Mouse (Mus musculus) MEL (cell line): ENCODE data around the gene Rnf181. TPM values are rescaled to one million over a fixed set of nuclear protein-coding genes. Genes with fewer than 3 reads are reported as not detected.
A peak's percentile ranks its signal among the peaks of the same experiment; 100 is the strongest.

Source experiments
- DNase-seq: peaks from one replicate; pipeline ENCODE4 v3.0.0; 2011; ENCODE audit warnings: low read depth, low spot score
- H3K27ac ChIP-seq: 2 replicates; pipeline ENCODE4 v1.5.1; 2012; ENCODE audit warnings: low read depth, mild to moderate bottlenecking, control low read depth, low read length, moderate library complexity; ENCODE audit not compliant: control insufficient read depth
- H3K27me3 ChIP-seq, 2 experiments: fragments of 150-350 bp in 1 of 2; sonication (generic) in 1 of 2; 2 replicates each; pipeline ENCODE4 v1.6.1; 2012; ENCODE audit warnings: low read length in 2 of 2, mild to moderate bottlenecking in 2 of 2, improper control_type of control experiment in 1 of 2, moderate library complexity in 1 of 2; ENCODE audit not compliant: insufficient read depth in 2 of 2, control insufficient read depth in 1 of 2
- H3K36me3 ChIP-seq, 2 experiments: 2 replicates each; pipeline ENCODE4 v1.6.1; 2012 to 2014; ENCODE audit warnings: low read length in 2 of 2, improper control_type of control experiment in 1 of 2, inconsistent platforms in 1 of 2, mild to moderate bottlenecking in 1 of 2; ENCODE audit not compliant: insufficient read depth in 2 of 2, control insufficient read depth in 1 of 2
- H3K4me1 ChIP-seq, 2 experiments: fragments of 150-350 bp in 1 of 2; sonication (generic) in 1 of 2; 2 replicates each; pipeline ENCODE4 v1.6.1; 2012; ENCODE audit warnings: low read length in 2 of 2, improper control_type of control experiment in 1 of 2, mild to moderate bottlenecking in 1 of 2; ENCODE audit not compliant: insufficient read depth in 2 of 2, control insufficient read depth in 1 of 2
- H3K4me3 ChIP-seq, 2 experiments: fragments of 150-350 bp in 1 of 2; sonication (generic) in 1 of 2; 2 replicates each; pipeline ENCODE4 v1.5.1; 2012; ENCODE audit warnings: low read depth in 2 of 2, low read length in 2 of 2, mild to moderate bottlenecking in 2 of 2, moderate library complexity in 2 of 2, control low read depth in 1 of 2, improper control_type of control experiment in 1 of 2; ENCODE audit not compliant: control insufficient read depth in 1 of 2, insufficient read depth in 1 of 2
- H3K79me2 ChIP-seq: 2 replicates; pipeline ENCODE4 v1.6.1; 2012; ENCODE audit warnings: mild to moderate bottlenecking, low read length, moderate library complexity; ENCODE audit not compliant: control insufficient read depth, poor library complexity, insufficient read depth
- H3K9ac ChIP-seq: 2 replicates; pipeline ENCODE4 v1.6.1; 2012; ENCODE audit warnings: low read depth, mild to moderate bottlenecking, control low read depth, low read length, moderate library complexity; ENCODE audit not compliant: control insufficient read depth, poor library complexity, severe bottlenecking
- H3K9me3 ChIP-seq: fragments of 150-350 bp; sonication (generic); replicated peaks from 2 replicates; pipeline ENCODE4 v1.6.1; 2012; ENCODE audit warnings: mild to moderate bottlenecking, low read length, improper control_type of control experiment, moderate library complexity; ENCODE audit not compliant: insufficient read depth
- CHD2 ChIP-seq: IDR thresholded peaks from 2 replicates; pipeline ENCODE4 v1.6.1; 2011; ENCODE audit warnings: low read length, improper control_type of control experiment
- CTCF ChIP-seq, 3 experiments: IDR thresholded peaks in 2 of 3; conservative IDR thresholded peaks in 1 of 3; 2 replicates each; pipeline ENCODE4 v1.5.1; 2011 to 2012; ENCODE audit warnings: low read length in 3 of 3, low read depth in 2 of 3, mild to moderate bottlenecking in 2 of 3, improper control_type of control experiment in 1 of 3, inconsistent platforms in 1 of 3, mixed read lengths in 1 of 3, moderate library complexity in 1 of 3; ENCODE audit not compliant: control insufficient read depth in 1 of 3, insufficient read depth in 1 of 3, poor library complexity in 1 of 3, severe bottlenecking in 1 of 3
- E2F4 ChIP-seq: IDR thresholded peaks from 2 replicates; pipeline ENCODE4 v1.6.1; 2011; ENCODE audit warnings: low read depth, low read length, improper control_type of control experiment, borderline replicate concordance
- ELF1 ChIP-seq: IDR thresholded peaks from 2 replicates; pipeline ENCODE4 v1.6.1; 2014; ENCODE audit warnings: low read depth, mild to moderate bottlenecking, inconsistent platforms, low read length, improper control_type of control experiment, moderate library complexity
- GABPA ChIP-seq: IDR thresholded peaks from 2 replicates; pipeline ENCODE4 v1.6.1; 2012; ENCODE audit warnings: low read depth, mild to moderate bottlenecking, inconsistent platforms, low read length, improper control_type of control experiment, moderate library complexity
- HCFC1 ChIP-seq: IDR thresholded peaks from 2 replicates; pipeline ENCODE4 v1.6.1; 2012; ENCODE audit warnings: low read depth, mild to moderate bottlenecking, inconsistent platforms, low read length, improper control_type of control experiment, moderate library complexity
- JUND ChIP-seq: IDR thresholded peaks from 2 replicates; pipeline ENCODE4 v1.6.1; 2011; ENCODE audit warnings: low read depth, mild to moderate bottlenecking, improper control_type of control experiment, low read length
- KAT2A ChIP-seq: conservative IDR thresholded peaks from 2 replicates; pipeline ENCODE4 v1.6.1; 2012; ENCODE audit warnings: low read depth, low read length, improper control_type of control experiment, inconsistent platforms
- MAFK ChIP-seq: IDR thresholded peaks from 2 replicates; pipeline ENCODE4 v1.6.1; 2011; ENCODE audit warnings: low read depth, mild to moderate bottlenecking, low read length, improper control_type of control experiment, borderline replicate concordance
- MAX ChIP-seq: IDR thresholded peaks from 2 replicates; pipeline ENCODE4 v1.6.1; 2011; ENCODE audit warnings: low read length, improper control_type of control experiment
- MAZ ChIP-seq: IDR thresholded peaks from 2 replicates; pipeline ENCODE4 v1.6.1; 2012; ENCODE audit warnings: low read depth, mild to moderate bottlenecking, inconsistent platforms, low read length, improper control_type of control experiment
- MEF2A ChIP-seq: IDR thresholded peaks from 2 replicates; pipeline ENCODE4 v1.6.1; 2014; ENCODE audit warnings: low read depth, mild to moderate bottlenecking, inconsistent platforms, low read length, improper control_type of control experiment; ENCODE audit not compliant: poor library complexity, insufficient replicate concordance, severe bottlenecking; ENCODE audit errors: extremely low read depth
- MXI1 ChIP-seq: IDR thresholded peaks from 2 replicates; pipeline ENCODE4 v1.6.1; 2011; ENCODE audit warnings: mild to moderate bottlenecking, low read depth, low read length, improper control_type of control experiment
- MYB ChIP-seq: IDR thresholded peaks from 2 replicates; pipeline ENCODE4 v1.6.1; 2011; ENCODE audit warnings: mild to moderate bottlenecking, low read depth, low read length, improper control_type of control experiment
- MYC ChIP-seq: IDR thresholded peaks from 2 replicates; pipeline ENCODE4 v1.6.1; 2011; ENCODE audit warnings: low read depth, mild to moderate bottlenecking, low read length, improper control_type of control experiment, moderate library complexity
- NRF1 ChIP-seq: IDR thresholded peaks from 2 replicates; pipeline ENCODE4 v1.6.1; 2014; ENCODE audit warnings: low read depth, mild to moderate bottlenecking, inconsistent platforms, low read length, improper control_type of control experiment, moderate library complexity; ENCODE audit not compliant: poor library complexity, insufficient read depth, severe bottlenecking
- POLR2A ChIP-seq, 2 experiments: IDR thresholded peaks; 2 replicates each; pipeline ENCODE4 v1.6.1; 2011 to 2012; ENCODE audit warnings: low read length in 2 of 2, mild to moderate bottlenecking in 2 of 2, control low read depth in 1 of 2, improper control_type of control experiment in 1 of 2, low read depth in 1 of 2, moderate library complexity in 1 of 2; ENCODE audit not compliant: control insufficient read depth in 1 of 2, insufficient read depth in 1 of 2, poor library complexity in 1 of 2
- POLR2AphosphoS2 ChIP-seq: IDR thresholded peaks from 2 replicates; pipeline ENCODE4 v1.6.1; 2011; ENCODE audit warnings: low read length, improper control_type of control experiment
- RAD21 ChIP-seq: IDR thresholded peaks from 2 replicates; pipeline ENCODE4 v1.6.1; 2011; ENCODE audit warnings: mild to moderate bottlenecking, low read depth, low read length, improper control_type of control experiment
- RCOR1 ChIP-seq: IDR thresholded peaks from 2 replicates; pipeline ENCODE4 v1.6.1; 2012; ENCODE audit warnings: low read depth, mild to moderate bottlenecking, inconsistent platforms, low read length, improper control_type of control experiment
- SMC3 ChIP-seq: IDR thresholded peaks from 2 replicates; pipeline ENCODE4 v1.6.1; 2011; ENCODE audit warnings: low read depth, low read length, improper control_type of control experiment
- TAL1 ChIP-seq: IDR thresholded peaks from 2 replicates; pipeline ENCODE4 v1.6.1; 2012; ENCODE audit warnings: mild to moderate bottlenecking, inconsistent platforms, low read length, moderate library complexity, mixed read lengths
- TCF12 ChIP-seq: IDR thresholded peaks from 2 replicates; pipeline ENCODE4 v1.6.1; 2014; ENCODE audit warnings: low read depth, mild to moderate bottlenecking, inconsistent platforms, low read length, improper control_type of control experiment, moderate library complexity
- UBTF ChIP-seq: IDR thresholded peaks from 2 replicates; pipeline ENCODE4 v1.6.1; 2012; ENCODE audit warnings: low read depth, mild to moderate bottlenecking, inconsistent platforms, low read length, improper control_type of control experiment, moderate library complexity, borderline replicate concordance; ENCODE audit not compliant: insufficient read depth
- USF1 ChIP-seq: IDR thresholded peaks from 2 replicates; pipeline ENCODE4 v1.6.1; 2014; ENCODE audit warnings: low read depth, mild to moderate bottlenecking, inconsistent platforms, low read length, improper control_type of control experiment, moderate library complexity
- ZC3H11A ChIP-seq: IDR thresholded peaks from 2 replicates; pipeline ENCODE4 v1.6.1; 2012; ENCODE audit warnings: low read depth, mild to moderate bottlenecking, inconsistent platforms, low read length, improper control_type of control experiment
- ZMIZ1 ChIP-seq: IDR thresholded peaks from 2 replicates; pipeline ENCODE4 v1.6.1; 2012; ENCODE audit warnings: low read depth, mild to moderate bottlenecking, inconsistent platforms, low read length, improper control_type of control experiment, moderate library complexity
- polyA plus RNA-seq, 2 experiments: library from polyadenylated mRNA; stranded (reverse) in 1 of 2; unstranded in 1 of 2; fragments of >175 nt in 1 of 2; fragments of >200 nt in 1 of 2; gene quantifications; 2 replicates each; pipeline versions ENCODE4 v1.2.1 to v1.2.4; 2012; ENCODE audit warnings: low replicate concordance in 2 of 2, low read depth in 1 of 2; ENCODE audit not compliant: insufficient read length in 2 of 2, insufficient read depth in 1 of 2, missing spikeins in 1 of 2
- total RNA-seq: library from RNA; depleted of rRNA; stranded (reverse); fragments of 300-350 nt; gene quantifications from 2 replicates; pipeline ENCODE4 v1.2.3, GENCODE M21; 2012

Rnf181 gene
- total and polyA plus RNA-seq, 3 experiments, result 47.2 to 268 (median 107) TPM

- no peaks in the 10 kb centered on the region for H3K27me3 ChIP-seq
- TF ChIP-seq NRF1 (no peak), ELF1 (no peak), MAFK (no peak), ZMIZ1 (no peak), MYC (no peak), TAL1 (no peak), RAD21 (no peak), MAX (no peak), CHD2 (no peak), JUND (no peak), MXI1 (no peak), ZC3H11A (no peak), MAZ (no peak)
- TF ChIP-seq, all 39 proteins: peak for 0
- H3K9ac ChIP-seq, result no peak overlapping the region
- H3K9me3 ChIP-seq, result no peaks in the 10 kb centered on the region
- no peak for DNase-seq
- peaks cover 2 to 15% of the 10 kb centered on the region in 2 experiments; a peak in 3 of 4 replicates for H3K4me1 ChIP-seq
- H3K4me3 ChIP-seq, result no peak overlapping the region
- H3K27ac ChIP-seq, result no peak overlapping the region
- H3K79me2 ChIP-seq, result no peaks in the 10 kb centered on the region
- H3K36me3 ChIP-seq, result peaks cover 0 to 11% of the 10 kb centered on the region in 2 experiments; a peak in 2 of 4 replicates
Observed at GRCm38 (mm10) chr6:72405356-72405755, 38.6 kb upstream of the Rnf181 start.

GRCm38 (mm10) chr6:72401875-72402274, 35.1 kb upstream of the Rnf181 start:
- DNase-seq, result peak; percentile 89
- H3K27me3 ChIP-seq, result no peaks in the 10 kb centered on the region
- no peaks in the 10 kb centered on the region for H3K9me3 ChIP-seq
- H3K27ac ChIP-seq, result no peak overlapping the region
- peaks cover 2 to 15% of the 10 kb centered on the region in 2 experiments; a peak in 3 of 4 replicates for H3K4me1 ChIP-seq
- TF ChIP-seq ELF1 (no peak), ZMIZ1 (no peak), RAD21 (peak; percentile 81), MAFK (no peak), E2F4 (no peak), SMC3 (peak; percentile 70), MYC (no peak), MYB (no peak), GABPA (no peak), USF1 (no peak), ZC3H11A (peak; percentile 58), MEF2A (no peak), KAT2A (no peak), UBTF (no peak), TAL1 (no peak), CTCF (IDR thresholded peaks at IDR 0.05 in 2 of 3, conservative IDR thresholded peaks at IDR 0.05 in 1 of 3; ENCODE audit: control insufficient read depth in 1 of 3, insufficient read depth in 1 of 3, low read depth in 2 of 3, low read length in 3 of 3, poor library complexity in 1 of 3, severe bottlenecking in 1 of 3) (peak; percentile 83 to 92 (median 86)), POLR2AphosphoS2 (no peak), HCFC1 (0 out of 2 replicates have a peak, but pooled peaks have one; percentile 28), RCOR1 (no peak), TCF12 (no peak), POLR2A (IDR thresholded peaks at IDR 0.05; ENCODE audit: control insufficient read depth in 1 of 2, insufficient read depth in 1 of 2, low read depth in 1 of 2, low read length in 2 of 2, poor library complexity in 1 of 2) (no peak)
- H3K79me2 ChIP-seq, result no peaks in the 10 kb centered on the region
- 0 out of 2 replicates have a peak overlapping the region, but pooled peaks have one; percentile 30 for H3K9ac ChIP-seq
- no peak overlapping the region for H3K4me3 ChIP-seq
- peaks cover 0 to 8% of the 10 kb centered on the region in 2 experiments; a peak in 2 of 4 replicates for H3K36me3 ChIP-seq
